Mouse (Mus musculus) layer of hippocampus, postnatal 10 days (tissue): Measurements from ENCODE around the gene Dmrt3. TPM values are rescaled to one million over a fixed set of nuclear protein-coding genes. Genes with fewer than 3 reads are reported as not detected.

ENCODE experiments used
- DNase-seq, 2 experiments: peaks; one replicate each; pipeline ENCODE4 v3.0.0; 2021; ENCODE audit warnings: low spot score in 2 of 2
- long read RNA-seq: library from polyadenylated mRNA; stranded (forward); transcript quantifications from one replicate; pipeline ENCODE4 v2.0.0, GENCODE M21; 2023
- total RNA-seq, 2 experiments: library from RNA; stranded (reverse); gene quantifications; 2 replicates each; pipeline ENCODE4 v1.2.3; 2021

Gene Dmrt3
- 1 to 10 TPM; 1.7 to 2.2 TPM for total RNA-seq
- long read RNA-seq, partial matches to known transcripts, result 0 of 2 reads
- long read RNA-seq, other reads (novel, unspliced or antisense), result 1 of 2 reads

DNA sequence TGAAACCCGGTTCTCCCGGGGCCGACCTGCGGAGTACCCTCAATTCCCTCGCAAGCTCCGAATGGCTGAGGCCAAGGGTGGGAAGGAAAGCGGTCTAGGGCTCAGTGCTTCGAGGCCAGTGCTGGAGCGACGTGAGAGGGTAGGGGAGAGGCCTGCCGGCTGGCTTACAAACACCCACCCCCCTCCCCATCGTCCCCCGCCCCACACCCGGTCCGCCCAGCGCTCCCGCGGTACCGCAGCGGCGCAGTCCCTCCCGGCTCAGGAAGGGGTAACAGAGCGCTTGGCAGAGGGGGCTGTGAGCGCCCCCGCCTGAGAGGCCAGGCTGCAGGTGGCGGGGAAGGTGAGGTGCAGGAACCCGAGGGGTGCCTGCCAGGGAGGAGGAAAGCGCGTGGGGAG lies at the start of gene Dmrt3:
Dmrt3 (plus strand) TSS at position 287 of the 396 bp plus-strand sequence.
- DNase-seq, result peak in 1 of 2 experiments; percentile 21

GRCm38 (mm10) chr19:25564430-25564829 lies 45.7 kb upstream of the Dmrt3 start:
- no peak for DNase-seq

GRCm38 (mm10) chr19:25569778-25570177 lies 40.3 kb upstream of the Dmrt3 start:
- no peak for DNase-seq

GRCm38 (mm10) chr19:25574431-25574830 lies 35.7 kb upstream of the Dmrt3 start:
- no peak for DNase-seq

GRCm38 (mm10) chr19:25574981-25575814 lies 34.9 kb upstream of the Dmrt3 start:
- DNase-seq, result no peak

- DNase-seq, result no peak
Measured at GRCm38 (mm10) chr19:25578358-25578757, 31.7 kb upstream of the Dmrt3 start.

DNA sequence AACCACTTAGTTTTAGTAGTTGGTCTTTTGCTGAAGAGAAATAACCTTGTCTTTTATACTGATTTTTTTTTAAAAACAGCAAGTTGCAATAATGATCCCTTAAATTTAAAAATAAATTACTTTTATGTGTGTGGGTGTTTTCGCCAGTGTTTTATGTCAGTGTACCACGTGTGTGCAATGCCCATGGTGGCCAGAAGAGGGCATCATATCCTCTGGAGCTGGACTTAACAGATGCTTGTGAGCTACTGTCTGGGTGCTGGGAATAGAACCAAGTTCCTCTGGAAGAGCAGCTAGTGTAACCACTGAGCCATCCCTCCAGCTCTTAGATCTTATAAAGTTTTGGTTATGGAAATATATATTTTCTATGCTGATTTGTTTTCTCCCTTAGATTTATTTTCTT lies 30.7 kb upstream of the Dmrt3 start:
- DNase-seq, result no peak

DNA sequence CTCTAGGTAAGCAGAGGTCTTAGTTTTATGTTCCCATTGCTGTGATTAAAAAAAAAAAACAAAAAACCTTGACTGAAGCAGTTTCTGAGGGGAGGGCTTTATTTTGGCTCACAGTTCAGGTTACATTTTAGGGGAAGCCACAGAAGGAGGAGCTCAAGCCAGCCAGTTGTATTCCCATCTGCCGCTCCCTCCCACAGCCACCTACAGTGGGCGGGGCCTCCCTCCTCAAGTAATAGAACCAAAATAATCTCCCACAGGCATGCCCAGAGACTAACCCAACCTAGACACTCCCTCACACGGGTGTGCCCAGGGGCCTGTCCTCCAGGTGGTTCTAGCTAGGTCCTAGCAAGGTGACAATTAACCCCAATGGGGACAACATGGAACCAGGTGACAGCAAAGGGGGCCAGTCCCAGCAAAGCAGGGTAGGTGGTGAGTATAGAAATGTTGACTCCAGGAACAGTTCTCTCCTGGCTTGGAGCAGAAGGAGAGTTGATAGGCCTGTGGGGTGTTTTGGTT lies 12.3 kb upstream of the Dmrt3 start:
- no peak for DNase-seq

DNA sequence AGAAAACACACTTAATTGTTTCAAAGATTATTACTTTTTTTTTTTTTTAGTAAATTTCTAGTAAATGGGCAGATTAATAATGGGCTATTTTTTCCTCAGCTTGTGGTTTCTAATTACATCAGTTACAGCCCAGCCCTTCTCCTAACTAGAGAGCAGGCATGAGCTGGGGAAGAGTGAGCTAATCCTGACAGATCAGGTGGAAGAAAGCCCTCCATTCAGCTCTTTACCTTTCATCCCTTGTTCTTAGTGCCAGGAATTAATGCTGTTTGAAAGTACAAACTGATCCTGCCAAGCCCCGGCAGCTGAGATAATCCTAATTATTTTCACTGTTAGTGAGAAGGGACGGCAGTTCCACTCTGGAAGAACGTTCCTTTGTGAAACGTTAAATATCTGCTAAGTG lies 11.5 kb upstream of the Dmrt3 start:
- DNase-seq, result no peak

DNA sequence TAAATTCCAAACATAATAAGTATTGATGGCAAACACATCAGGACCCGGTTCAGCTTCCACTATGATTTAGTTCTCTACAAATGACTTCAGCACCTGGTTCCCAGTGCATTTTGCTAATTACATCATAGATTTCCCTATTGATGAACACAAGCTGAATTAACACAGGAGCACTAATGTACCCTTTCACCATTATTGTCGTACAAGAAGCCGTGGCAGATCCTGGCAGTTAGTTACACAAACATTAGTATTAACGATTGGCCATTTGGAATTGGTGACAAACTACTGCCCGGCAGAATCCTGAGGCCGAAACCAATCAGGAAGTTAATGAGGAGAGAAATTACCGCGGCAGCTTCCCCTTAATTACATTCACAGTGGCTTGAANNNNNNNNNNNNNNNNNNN lies 8.1 kb upstream of the Dmrt3 start:
- no peak for DNase-seq

DNA sequence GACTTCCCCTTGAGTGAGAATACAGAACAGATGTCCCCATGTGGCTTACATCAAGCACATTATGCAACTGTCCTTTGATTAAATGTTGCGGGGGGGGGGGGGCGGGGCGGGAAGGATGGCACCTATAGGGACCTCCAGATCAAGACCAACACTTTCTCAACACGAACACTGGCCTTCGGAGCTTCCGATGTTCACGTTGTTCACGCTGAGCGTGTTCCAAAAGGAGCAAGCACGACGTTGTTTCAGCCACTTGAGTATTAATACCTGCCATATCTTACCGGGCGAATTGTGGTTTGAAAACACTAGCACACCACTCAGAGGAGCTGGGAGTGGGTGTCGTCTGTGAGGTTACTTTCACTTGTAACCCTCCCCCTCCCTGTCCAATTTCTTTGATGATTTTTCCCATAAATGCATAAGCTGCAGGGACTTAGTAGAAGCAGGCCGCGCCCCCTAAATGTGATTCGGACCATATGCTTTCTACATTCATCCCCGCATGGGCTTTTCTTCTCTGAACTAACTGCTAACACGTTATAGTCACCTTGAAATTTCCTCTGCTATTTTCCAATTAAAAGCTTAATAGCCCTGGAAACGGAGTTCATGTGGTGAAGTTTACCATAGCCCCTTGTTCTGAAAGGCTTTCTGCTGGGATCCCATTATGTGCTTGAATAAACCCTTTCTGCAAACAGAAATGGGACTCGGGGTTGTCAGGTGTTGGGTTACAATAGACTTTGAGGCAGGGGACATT lies 2.5 kb upstream of the Dmrt3 start:
- no peak for DNase-seq

- no peak for DNase-seq
Measured at GRCm38 (mm10) chr19:25608206-25608580, 1.9 kb upstream of the Dmrt3 start.

- no peak for DNase-seq
Measured at GRCm38 (mm10) chr19:25608961-25609850, 895 bp upstream of the Dmrt3 start.

DNA sequence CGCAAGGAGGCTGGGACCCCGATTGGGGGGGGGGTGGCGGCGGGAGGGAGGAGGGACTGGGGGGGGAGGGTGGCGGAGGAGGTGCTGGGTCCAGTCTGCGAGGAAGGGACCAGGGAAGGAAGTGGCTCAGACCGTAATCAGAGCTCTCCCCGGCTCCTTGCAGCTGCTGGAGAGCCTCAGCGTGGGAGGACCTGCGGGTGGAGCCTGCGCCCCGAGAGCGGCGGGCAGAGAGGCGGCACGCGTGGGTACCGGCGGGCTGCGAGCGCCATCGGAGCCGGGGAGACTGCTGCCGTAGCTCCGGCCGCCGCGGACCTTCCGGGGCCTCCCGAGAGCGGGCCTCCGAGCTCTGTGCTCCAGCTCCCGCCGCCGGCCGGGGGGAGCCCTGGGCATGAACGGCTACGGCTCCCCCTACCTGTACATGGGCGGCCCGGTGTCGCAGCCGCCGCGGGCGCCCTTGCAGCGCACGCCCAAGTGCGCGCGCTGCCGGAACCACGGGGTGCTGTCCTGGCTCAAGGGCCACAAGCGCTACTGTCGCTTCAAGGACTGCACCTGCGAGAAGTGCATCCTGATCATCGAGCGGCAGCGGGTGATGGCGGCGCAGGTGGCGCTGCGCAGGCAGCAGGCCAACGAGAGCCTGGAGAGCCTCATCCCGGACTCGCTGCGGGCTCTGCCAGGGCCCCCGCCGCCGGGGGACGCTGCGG lies 460 bp downstream of the Dmrt3 start:
- peak; percentile 15 to 30 for DNase-seq

DNA sequence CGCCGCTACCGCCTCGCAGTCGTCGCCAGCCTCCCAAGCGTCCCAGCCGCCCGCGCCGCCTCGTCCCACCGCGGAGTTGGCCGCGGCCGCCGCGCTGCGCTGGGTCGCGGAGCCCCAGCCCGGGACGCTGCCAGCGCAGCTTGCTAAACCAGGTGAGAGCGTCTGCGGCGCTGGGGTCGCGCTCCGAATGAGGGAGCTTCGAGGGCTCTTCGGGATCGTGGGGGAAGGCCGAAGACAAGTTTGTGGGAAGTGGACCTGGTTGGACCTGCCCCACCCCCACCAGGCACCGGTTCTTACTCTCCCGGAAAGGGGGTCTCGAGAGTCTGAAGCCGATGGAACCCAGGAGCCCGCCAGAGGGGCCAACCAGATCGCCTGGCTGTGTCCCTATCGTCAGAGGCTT lies 1.0 kb downstream of the Dmrt3 start:
- DNase-seq, result no peak

GRCm38 (mm10) chr19:25611876-25612805 lies 2.0 kb downstream of the Dmrt3 start:
- no peak for DNase-seq

- no peak for DNase-seq
Measured at GRCm38 (mm10) chr19:25612806-25613295, 2.8 kb downstream of the Dmrt3 start.

DNA sequence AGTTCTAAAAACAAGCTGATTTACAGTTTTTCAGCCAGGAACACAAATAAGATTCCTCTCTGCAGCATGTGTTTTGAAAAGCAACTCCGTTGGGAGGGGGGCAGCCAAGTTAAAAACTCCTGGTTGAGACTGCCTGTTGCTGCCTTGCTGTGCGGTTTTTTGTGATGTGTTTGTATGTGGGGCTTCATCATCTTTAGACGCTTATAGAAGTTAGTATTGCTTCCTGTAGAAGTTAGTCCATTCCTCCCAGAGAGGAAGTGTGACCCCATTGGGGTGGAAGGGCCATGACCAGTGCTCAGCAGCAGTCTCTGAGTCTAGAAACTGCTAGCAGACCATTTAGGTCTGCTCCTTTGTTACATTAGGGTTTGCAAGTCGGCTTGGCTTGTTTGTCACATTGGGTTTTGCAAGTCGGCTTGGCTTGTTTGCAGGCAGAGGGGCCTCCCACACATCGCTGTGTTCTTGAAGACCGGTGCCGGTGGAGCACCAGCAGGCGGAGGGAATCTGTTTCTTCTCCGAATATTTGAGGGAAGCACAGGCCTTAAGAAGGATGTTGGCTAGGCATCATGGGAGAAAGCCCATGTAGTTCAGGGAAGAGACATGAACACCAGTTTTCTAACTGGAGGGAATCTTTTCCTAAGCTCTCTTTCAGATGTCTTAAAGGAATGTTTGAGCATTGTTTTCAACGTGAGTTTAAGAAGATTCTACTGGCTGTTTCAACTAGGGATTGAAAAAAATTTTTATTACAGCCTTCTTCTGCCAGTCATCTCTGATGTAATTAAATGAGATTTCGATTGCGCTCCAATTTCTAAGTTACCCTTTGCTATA lies 3.6 kb downstream of the Dmrt3 start:
- DNase-seq, result no peak
